Mouse (Mus musculus) intestine, embryonic 16.5 days (tissue): ENCODE data around the gene Rbm17. TPM values are rescaled to one million over a fixed set of nuclear protein-coding genes. Genes with fewer than 3 reads are reported as not detected.

Experiments used
- ATAC-seq: fragments of 200-750 bp; cut with Nextera tagmentation; 2 replicates; pipeline ENCODE4 v1.8.0; 2017; ENCODE audit warnings: moderate TSS enrichment, moderate library complexity
- H3K27ac ChIP-seq: fragments of 300-500 bp; sonication (generic); 2 replicates; pipeline ENCODE4 v1.5.1; 2014; ENCODE audit warnings: mild to moderate bottlenecking, low read length
- H3K27me3 ChIP-seq: fragments of 300-500 bp; sonication (generic); replicated peaks from 2 replicates; pipeline ENCODE4 v1.6.1; 2014; ENCODE audit warnings: low read length, control low read depth, mixed read lengths; ENCODE audit not compliant: control insufficient read depth, insufficient read depth
- H3K36me3 ChIP-seq: fragments of 300-500 bp; sonication (generic); 2 replicates; pipeline ENCODE4 v1.6.1; 2014; ENCODE audit warnings: low read length, control low read depth; ENCODE audit not compliant: control insufficient read depth, insufficient read depth
- H3K4me1 ChIP-seq: fragments of 300-500 bp; sonication (generic); 2 replicates; pipeline ENCODE4 v1.6.1; 2014; ENCODE audit warnings: low read length, control low read depth, mixed read lengths; ENCODE audit not compliant: control insufficient read depth, insufficient read depth
- H3K4me2 ChIP-seq: fragments of 300-500 bp; sonication (generic); 2 replicates; pipeline ENCODE4 v1.6.1; 2014; ENCODE audit warnings: low read depth, low read length, control low read depth
- H3K4me3 ChIP-seq: fragments of 300-500 bp; sonication (generic); 2 replicates; pipeline ENCODE4 v1.5.1; 2014; ENCODE audit warnings: mild to moderate bottlenecking, low read length
- H3K9ac ChIP-seq: fragments of 300-500 bp; sonication (generic); 2 replicates; pipeline ENCODE4 v1.6.1; 2014; ENCODE audit warnings: low read depth, low read length
- H3K9me3 ChIP-seq: fragments of 300-500 bp; sonication (generic); 2 replicates; pipeline ENCODE4 v1.6.1; 2016; ENCODE audit warnings: low read length, control low read depth; ENCODE audit not compliant: control insufficient read depth
- whole genome bisulfite sequencing: fragments of 180-500 bp; shearing (Covaris S2); extraction: QIAGEN DNeasy Blood & Tissue Kit; methylation state at CpG from one replicate; pipeline ENCODE4 v1.1.7; 2014; 5-methylcytosine and 5-hydroxymethylcytosine counted together
- polyA plus RNA-seq: library from polyadenylated mRNA; unstranded; fragments of >200 nt; fragmentation: Nextera tagmentation; extraction: Ambion mirVana; gene quantifications from 2 replicates; pipeline ENCODE4 v1.2.1, GENCODE M21; 2015

The Rbm17 gene
- polyA plus RNA-seq, 1 experiment from 2014 or later, result 115 TPM

DNA sequence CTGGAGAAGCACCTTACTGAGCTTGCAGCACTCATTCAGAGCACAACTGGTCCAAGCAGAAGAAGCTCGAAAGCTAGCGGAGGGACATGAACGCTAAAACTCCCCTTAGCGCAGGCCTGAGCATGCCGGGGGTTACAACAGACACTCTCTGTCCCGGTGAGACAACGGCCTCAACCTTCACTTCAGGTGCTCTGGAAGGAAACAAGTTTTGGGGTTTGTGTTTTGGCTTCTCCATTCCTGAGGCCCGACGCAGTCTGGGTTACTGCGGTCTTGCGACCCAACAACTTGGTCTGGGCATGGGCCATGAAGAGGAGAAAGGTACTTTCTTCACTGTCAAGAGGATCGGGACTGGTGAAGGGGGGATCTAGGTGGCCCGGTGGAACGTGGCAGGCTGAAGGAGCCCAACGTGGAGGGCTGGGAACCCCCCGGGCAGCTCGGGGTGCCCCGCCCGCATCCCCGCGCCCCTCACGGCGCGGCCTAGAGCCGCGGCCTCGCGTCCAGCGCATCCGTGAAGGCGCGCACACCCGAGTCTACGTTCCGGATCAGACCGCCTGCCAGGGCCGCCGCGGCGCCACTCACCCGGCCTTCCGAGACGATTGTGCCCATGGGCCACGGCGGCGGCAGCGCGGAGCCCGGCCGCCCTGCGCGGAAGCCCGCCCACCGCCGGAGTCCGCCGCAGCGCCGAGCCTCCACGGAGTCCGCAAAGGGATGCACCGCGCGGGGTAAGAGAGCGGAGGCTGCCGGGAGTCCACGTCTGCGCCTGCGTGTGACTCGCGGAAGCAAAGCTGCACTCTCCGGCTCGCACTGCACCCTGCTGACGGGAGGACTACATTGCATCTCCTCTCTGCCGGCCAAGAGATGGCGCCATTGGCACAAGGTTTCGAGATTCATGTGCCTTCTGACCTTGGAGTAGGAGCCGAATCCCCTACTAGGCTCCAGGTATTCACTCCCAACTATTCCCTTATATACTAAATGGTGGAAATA is 1.2 kb downstream of the Rbm17 start:
- no peaks in the 10 kb centered on the region for H3K9me3 ChIP-seq
- H3K27me3 ChIP-seq, result no peaks in the 10 kb centered on the region
- peak; percentile 99 for ATAC-seq
- peak overlapping the region; percentile 81 for H3K4me2 ChIP-seq
- peak overlapping the region; percentile 97 for H3K9ac ChIP-seq
- H3K4me3 ChIP-seq, result peak overlapping the region; percentile 90
- H3K36me3 ChIP-seq, result 0 out of 2 replicates have a peak, but pooled peaks cover 2% of the 10 kb centered on the region
- H3K27ac ChIP-seq, result peak overlapping the region; percentile 47
- under 1% methylated on average over 78 of the region's 78 CpGs for WGBS
- peaks cover 8% of the 10 kb centered on the region for H3K4me1 ChIP-seq

DNA sequence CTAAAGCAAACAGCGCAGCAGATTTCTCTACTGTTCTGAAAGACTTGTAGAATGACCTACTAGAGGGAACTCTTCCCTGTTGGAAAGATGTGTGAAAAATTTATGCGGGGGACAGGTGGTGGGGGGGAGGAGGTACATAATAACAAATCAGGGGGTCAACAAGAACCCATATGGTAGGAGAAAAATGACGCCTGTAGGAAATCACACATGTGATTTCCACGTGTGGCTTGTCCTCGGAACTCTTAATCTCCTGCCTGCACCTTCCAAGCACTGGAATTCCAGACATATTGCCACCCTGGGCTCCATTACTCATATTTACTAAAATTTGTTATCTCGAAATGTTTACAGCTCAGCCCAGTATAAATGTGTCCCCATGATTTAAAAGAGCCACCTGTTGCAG is 2.2 kb downstream of the Rbm17 start:
- Histone ChIP-seq H3K27ac (no peak overlapping the region), H3K4me3 (peak overlapping the region; percentile 90), H3K27me3 (no peaks in the 10 kb centered on the region), H3K9me3 (no peaks in the 10 kb centered on the region), H3K36me3 (peaks cover 6% of the 10 kb centered on the region; the same call in 1 of the 2 replicates), H3K4me2 (peak overlapping the region; percentile 81), H3K4me1 (peaks cover 8% of the 10 kb centered on the region), H3K9ac (peak overlapping the region; percentile 97)
- WGBS, result 76% methylated on average over 6 of the region's 6 CpGs
- ATAC-seq, result no peak

DNA sequence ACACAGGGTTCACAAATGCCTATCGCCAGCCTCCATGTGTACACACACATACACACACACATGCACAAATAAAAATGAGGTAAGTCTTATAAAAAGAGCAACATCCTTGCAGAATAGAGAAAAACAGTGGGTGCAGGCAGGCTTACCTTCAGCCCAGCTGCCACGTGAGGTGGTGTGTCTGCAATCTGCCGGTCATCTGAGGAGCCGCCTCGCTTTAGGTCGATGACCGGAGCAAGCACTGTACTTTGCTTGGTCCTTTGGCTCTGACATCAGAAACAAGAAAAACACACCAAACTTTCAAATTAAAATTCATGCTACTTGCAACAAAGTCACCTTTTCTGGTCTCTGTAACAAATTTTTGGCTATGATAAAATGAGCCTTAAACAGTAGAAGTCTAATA is 6.0 kb downstream of the Rbm17 start:
- Histone ChIP-seq H3K4me1 (peaks cover 8% of the 10 kb centered on the region), H3K9me3 (no peaks in the 10 kb centered on the region), H3K27me3 (no peaks in the 10 kb centered on the region), H3K27ac (no peak overlapping the region), H3K36me3 (peaks cover 10% of the 10 kb centered on the region), H3K4me3 (no peak overlapping the region), H3K4me2 (no peak overlapping the region), H3K9ac (no peak overlapping the region)
- no peak for ATAC-seq
- 96% methylated on average over 7 of the region's 7 CpGs for WGBS

DNA sequence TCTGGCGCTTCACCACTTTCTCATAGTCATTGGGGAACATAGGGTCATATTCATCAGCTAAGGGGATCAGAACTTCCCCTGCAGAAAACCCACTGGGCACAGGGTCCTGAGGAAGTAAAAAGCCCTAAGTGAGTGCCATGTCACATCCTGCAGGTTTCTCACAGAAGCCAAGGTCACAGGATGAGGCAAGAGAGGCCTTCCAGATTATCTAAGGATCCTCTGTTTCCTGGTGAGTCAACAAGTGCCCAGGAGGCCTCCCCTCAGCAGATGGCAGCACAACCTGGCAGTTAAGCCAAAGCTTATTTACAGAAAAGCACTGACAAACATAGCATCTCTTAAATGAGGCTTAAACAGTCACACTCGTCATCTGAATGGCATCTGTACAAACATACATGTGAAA is 7.3 kb downstream of the Rbm17 start:
- no peak overlapping the region for H3K27ac ChIP-seq
- no peak overlapping the region for H3K4me2 ChIP-seq
- 85% methylated on average over 2 of the region's 2 CpGs for WGBS
- H3K36me3 ChIP-seq, result peaks cover 21% of the 10 kb centered on the region
- no peak overlapping the region for H3K4me3 ChIP-seq
- H3K9ac ChIP-seq, result no peak overlapping the region
- ATAC-seq, result no peak
- H3K9me3 ChIP-seq, result no peaks in the 10 kb centered on the region
- H3K27me3 ChIP-seq, result no peaks in the 10 kb centered on the region
- peaks cover 3% of the 10 kb centered on the region for H3K4me1 ChIP-seq

DNA sequence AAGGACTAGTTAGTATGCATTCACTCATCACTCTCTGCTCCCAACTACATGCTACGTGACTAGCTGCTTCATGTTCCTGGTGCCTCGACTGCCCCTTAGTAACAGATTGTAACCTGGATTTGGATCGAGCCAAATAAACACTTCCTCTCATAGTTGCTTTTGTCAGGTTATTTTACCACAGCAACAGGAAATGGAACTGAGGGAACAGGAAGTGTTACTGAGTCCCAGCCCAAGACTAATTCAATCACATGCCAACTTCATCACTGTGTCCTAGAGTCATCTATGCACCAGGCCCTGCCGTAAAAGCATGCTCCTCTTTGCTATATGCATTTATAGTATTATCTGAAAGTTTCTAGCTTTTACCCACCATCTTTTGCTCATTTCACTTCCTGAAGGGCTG is 16.0 kb downstream of the Rbm17 start:
- Histone ChIP-seq H3K9ac (no peak overlapping the region), H3K36me3 (peaks cover 34% of the 10 kb centered on the region), H3K9me3 (no peaks in the 10 kb centered on the region), H3K27me3 (no peaks in the 10 kb centered on the region), H3K4me2 (no peak overlapping the region), H3K4me3 (no peak overlapping the region), H3K27ac (no peak overlapping the region), H3K4me1 (no peaks in the 10 kb centered on the region)
- ATAC-seq, result no peak
- WGBS, result 90% methylated on average over 4 of the region's 4 CpGs

DNA sequence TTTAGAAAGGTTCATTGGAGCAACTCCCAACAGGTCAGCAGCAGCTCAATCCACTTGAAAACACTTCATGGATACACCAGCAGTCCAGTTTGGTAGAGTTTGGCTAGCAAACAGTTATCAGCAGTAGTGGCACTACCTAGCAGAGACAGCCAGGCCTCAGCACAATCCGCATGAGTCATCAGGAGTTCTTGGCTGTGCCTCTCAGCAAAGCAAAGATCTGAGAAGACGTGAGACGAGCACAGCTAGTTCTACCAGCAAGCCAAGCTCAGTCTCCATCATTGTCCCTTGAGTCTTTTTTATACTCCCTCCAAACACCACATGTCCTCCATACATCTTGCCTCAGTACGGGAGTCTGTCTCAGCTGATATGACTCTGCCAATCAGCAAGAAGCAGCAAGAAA is 24.6 kb downstream of the Rbm17 start:
- Histone ChIP-seq H3K27ac (no peak overlapping the region), H3K4me2 (no peak overlapping the region), H3K27me3 (no peaks in the 10 kb centered on the region), H3K36me3 (no peaks in the 10 kb centered on the region), H3K9me3 (no peaks in the 10 kb centered on the region), H3K4me3 (no peak overlapping the region), H3K4me1 (no peaks in the 10 kb centered on the region), H3K9ac (no peak overlapping the region)
- WGBS, result 91% methylated on average over 4 of the region's 4 CpGs
- no peak for ATAC-seq

DNA sequence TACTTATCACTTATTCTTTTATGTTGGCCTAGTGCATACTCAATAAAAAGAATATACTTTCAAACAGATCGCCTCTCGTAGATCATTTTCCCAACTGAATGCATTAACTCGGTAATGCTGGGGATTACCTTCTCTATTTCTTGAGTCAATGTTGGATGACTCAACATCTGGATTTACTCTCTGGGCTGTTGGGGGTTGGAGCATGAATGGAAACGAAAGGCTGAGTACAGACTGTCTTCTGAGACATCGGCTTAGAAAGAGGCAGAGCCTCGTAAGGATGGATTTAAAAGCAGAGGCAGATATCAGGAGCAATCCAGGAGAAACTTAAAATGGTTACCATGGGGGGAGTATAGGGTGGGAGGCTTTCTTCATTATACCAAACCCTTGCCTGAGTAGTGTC is 25.8 kb downstream of the Rbm17 start:
- no peak overlapping the region for H3K4me2 ChIP-seq
- no peak overlapping the region for H3K4me3 ChIP-seq
- no peaks in the 10 kb centered on the region for H3K36me3 ChIP-seq
- no peak for ATAC-seq
- H3K27me3 ChIP-seq, result no peaks in the 10 kb centered on the region
- H3K9me3 ChIP-seq, result no peaks in the 10 kb centered on the region
- no peak overlapping the region for H3K27ac ChIP-seq
- H3K4me1 ChIP-seq, result no peaks in the 10 kb centered on the region
- H3K9ac ChIP-seq, result no peak overlapping the region
- 83% methylated on average over 6 of the region's 6 CpGs for WGBS

DNA sequence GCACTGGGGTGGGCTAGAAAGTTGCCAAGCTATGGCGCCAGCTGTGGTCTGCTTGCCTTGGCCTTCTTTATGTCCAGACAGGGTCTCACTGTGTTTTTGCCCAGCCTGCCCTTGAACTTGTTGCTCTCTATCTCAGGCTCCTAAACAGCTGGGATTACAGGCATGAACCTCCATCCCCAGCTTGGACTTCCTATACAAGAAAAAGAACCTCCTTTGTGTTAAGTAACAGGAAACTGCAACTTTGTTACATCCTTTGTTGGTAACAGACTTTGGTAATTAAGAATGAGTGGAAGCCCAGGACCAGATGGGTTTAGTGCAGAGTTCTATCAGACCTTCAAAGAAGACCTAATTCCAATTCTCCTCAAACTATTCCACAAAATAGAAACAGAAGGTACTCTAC is 30.3 kb downstream of the Rbm17 start:
- no peak for ATAC-seq
- 91% methylated on average over 1 of the region's 1 CpGs for WGBS
- H3K9me3 ChIP-seq, result no peaks in the 10 kb centered on the region

DNA sequence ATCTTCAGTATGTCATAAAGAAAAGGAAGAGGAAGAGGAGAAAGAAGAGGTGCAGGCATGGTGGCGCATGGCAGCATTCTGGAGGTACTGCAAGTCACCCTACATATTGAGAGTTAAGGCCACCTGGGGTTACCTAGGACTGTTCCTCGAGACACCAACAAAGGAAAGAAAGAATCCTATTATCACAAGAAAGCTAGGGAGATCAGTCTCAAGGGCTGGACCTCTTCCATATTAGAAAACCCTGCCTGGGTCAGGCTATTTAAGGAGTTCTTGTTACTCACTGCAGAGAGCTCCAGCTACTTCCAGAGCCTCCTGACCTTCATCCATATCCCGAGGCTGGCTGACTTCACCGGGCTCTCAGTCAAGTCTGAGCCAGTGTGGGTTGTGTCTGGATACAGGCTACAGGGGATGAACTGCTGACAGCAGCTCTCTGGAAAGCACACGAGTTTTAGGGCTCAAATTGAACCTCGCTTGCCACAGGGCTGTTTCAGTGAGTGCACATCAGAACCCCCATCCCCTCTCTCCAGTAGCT is 32.9 kb downstream of the Rbm17 start:
- Histone ChIP-seq H3K27me3 (no peaks in the 10 kb centered on the region), H3K36me3 (no peaks in the 10 kb centered on the region), H3K4me2 (no peak overlapping the region), H3K27ac (no peak overlapping the region), H3K4me1 (no peaks in the 10 kb centered on the region), H3K4me3 (no peak overlapping the region), H3K9me3 (no peaks in the 10 kb centered on the region), H3K9ac (no peak overlapping the region)
- WGBS, result 62% methylated on average over 6 of the region's 6 CpGs
- ATAC-seq, result no peak

More for the DNA sequence above, 30.3 kb downstream of the Rbm17 start:
- Histone ChIP-seq H3K27me3 (no peaks in the 10 kb centered on the region), H3K9ac (no peak overlapping the region), H3K4me3 (no peak overlapping the region), H3K27ac (no peak overlapping the region), H3K36me3 (no peaks in the 10 kb centered on the region), H3K4me1 (no peaks in the 10 kb centered on the region), H3K4me2 (no peak overlapping the region)
